Mouse (Mus musculus): ENCODE data around the gene Slc20a1. TPM values are rescaled to one million over a fixed set of nuclear protein-coding genes. Genes with fewer than 3 reads are reported as not detected.

The Slc20a1 gene
- polyA plus RNA-seq, 1 experiment from 2014 or later, result 20.1 TPM

DNA sequence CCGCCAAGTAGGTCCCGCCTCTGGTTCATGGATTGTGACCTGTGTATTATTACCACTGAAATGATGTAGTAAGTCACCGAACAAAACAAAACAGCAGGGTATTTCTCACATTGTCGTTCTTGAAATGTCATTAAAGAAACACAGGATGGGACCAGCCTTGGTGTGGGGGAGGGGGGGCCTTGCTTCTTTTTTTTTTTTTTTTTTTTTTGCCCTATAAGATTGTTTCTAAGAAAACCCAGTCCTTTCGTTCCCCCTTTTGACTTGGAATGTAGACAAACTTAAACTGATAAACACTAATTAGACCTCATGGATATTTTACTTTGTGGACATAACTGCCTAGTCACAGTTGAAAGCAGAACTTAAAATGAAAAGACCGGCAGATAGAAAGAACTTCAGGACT is 6.4 kb downstream of the Slc20a1 start:
- no peak for ATAC-seq (ENCODE audit: low read depth)
- Histone ChIP-seq H3K9me3 (ENCODE audit: control insufficient read depth, low read length) (no peaks in the 10 kb centered on the region), H3K27ac (ENCODE audit: low read length) (no peak overlapping the region), H3K36me3 (ENCODE audit: control insufficient read depth, insufficient read depth, low read length) (peaks cover 45% of the 10 kb centered on the region), H3K4me3 (ENCODE audit: low read length) (no peak overlapping the region), H3K4me1 (replicated peaks; ENCODE audit: control insufficient read depth, insufficient read depth, low read length) (peaks cover 8% of the 10 kb centered on the region), H3K9ac (ENCODE audit: low read length) (no peak overlapping the region), H3K27me3 (ENCODE audit: control insufficient read depth, insufficient read depth, low read depth, low read length) (no peaks in the 10 kb centered on the region), H3K4me2 (ENCODE audit: low read depth, low read length) (no peak overlapping the region)
- WGBS, result 81% methylated on average over 6 of the region's 6 CpGs

DNA sequence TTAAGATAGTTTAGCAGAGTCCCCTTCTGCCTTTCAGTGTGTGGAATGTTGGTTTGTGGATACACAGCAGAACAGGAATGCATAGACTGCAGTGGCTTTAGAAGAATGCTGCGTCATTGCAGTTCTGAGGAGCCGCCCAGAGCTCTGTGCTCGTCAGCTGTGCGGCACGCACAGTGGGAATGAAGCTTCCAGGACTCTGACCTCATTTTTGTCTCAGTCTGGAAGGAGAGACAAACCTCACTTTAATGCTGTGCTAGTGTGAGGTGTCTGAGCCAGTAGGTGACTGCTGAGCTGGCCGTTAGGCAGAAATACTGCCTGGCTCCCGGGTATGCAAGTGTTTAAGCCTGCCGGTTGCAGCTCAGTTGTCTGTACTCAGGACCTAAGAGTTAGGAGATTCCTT is 8.3 kb downstream of the Slc20a1 start:
- no peak for ATAC-seq (ENCODE audit: low read depth)
- Histone ChIP-seq H3K4me1 (replicated peaks; ENCODE audit: control insufficient read depth, insufficient read depth, low read length) (no peaks in the 10 kb centered on the region; the same call in 1 of the 2 replicates), H3K27me3 (ENCODE audit: control insufficient read depth, insufficient read depth, low read depth, low read length) (no peaks in the 10 kb centered on the region), H3K36me3 (ENCODE audit: control insufficient read depth, insufficient read depth, low read length) (peaks cover 54% of the 10 kb centered on the region), H3K9ac (ENCODE audit: low read length) (no peak overlapping the region), H3K4me2 (ENCODE audit: low read depth, low read length) (no peak overlapping the region), H3K27ac (ENCODE audit: low read length) (no peak overlapping the region), H3K9me3 (ENCODE audit: control insufficient read depth, low read length) (no peaks in the 10 kb centered on the region), H3K4me3 (ENCODE audit: low read length) (no peak overlapping the region)
- WGBS, result 87% methylated on average over 8 of the region's 8 CpGs

DNA sequence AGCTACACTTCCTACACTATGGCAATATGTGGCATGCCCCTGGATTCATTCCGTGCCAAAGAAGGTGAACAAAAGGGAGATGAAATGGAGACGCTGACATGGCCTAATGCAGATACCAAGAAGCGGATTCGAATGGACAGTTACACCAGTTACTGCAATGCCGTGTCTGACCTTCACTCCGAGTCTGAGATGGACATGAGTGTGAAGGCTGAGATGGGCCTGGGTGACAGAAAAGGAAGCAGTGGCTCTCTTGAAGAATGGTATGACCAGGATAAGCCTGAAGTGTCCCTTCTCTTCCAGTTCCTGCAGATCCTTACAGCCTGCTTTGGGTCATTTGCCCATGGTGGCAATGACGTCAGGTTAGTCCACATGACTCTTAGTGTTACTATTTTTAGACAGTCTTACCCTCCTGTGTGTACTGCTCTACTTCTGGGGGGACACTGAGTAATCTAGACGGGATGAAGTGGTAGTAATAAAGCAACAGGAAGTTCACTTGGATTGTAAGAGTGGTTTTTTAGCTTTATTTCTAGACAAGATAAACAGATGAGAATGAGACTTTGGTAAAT is 9.7 kb downstream of the Slc20a1 start:
- Histone ChIP-seq H3K9me3 (ENCODE audit: control insufficient read depth, low read length) (no peaks in the 10 kb centered on the region), H3K4me1 (replicated peaks; ENCODE audit: control insufficient read depth, insufficient read depth, low read length) (no peaks in the 10 kb centered on the region; the same call in 1 of the 2 replicates), H3K4me2 (ENCODE audit: low read depth, low read length) (no peak overlapping the region), H3K36me3 (ENCODE audit: control insufficient read depth, insufficient read depth, low read length) (peaks cover 54% of the 10 kb centered on the region), H3K27ac (ENCODE audit: low read length) (no peak overlapping the region), H3K9ac (ENCODE audit: low read length) (no peak overlapping the region), H3K4me3 (ENCODE audit: low read length) (no peak overlapping the region), H3K27me3 (ENCODE audit: control insufficient read depth, insufficient read depth, low read depth, low read length) (no peaks in the 10 kb centered on the region)
- ATAC-seq (ENCODE audit: low read depth), result no peak
- 81% methylated on average over 8 of the region's 8 CpGs for WGBS

DNA sequence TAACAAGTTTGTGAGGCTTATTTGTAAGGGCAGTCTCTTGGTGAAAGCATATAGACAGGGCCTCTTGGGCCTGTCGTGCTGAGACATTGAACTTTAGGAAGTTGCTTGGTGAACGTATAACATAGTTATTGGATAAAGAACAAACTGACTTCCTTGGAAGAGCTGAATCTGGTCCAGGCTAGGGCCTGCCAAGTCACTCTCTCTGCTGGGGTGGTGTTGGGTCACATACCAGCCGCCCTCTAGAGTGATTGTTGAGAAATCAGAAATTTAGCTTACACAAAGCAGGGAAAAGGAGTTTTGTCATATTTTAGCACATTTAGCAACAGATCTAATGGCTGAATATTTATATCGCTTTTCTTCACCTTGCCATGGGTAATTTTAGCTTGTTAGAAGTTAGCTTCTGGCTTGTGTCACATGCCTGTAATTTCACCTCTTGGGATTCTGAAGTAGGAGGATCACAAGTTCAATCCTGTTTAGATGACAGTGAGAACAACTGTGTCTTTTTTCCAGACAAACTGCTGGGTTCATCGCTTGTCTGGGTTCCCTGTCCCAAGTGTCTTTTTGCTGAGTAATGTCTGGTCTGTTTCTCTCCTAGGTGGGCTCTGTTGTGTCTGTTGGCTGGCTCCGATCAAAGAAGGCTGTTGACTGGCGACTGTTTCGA is 11.7 kb downstream of the Slc20a1 start:
- Histone ChIP-seq H3K4me3 (ENCODE audit: low read length) (no peak overlapping the region), H3K4me2 (ENCODE audit: low read depth, low read length) (no peak overlapping the region), H3K9me3 (ENCODE audit: control insufficient read depth, low read length) (no peaks in the 10 kb centered on the region), H3K27ac (ENCODE audit: low read length) (0 out of 2 replicates have a peak overlapping the region, but pooled peaks have one; percentile 1), H3K36me3 (ENCODE audit: control insufficient read depth, insufficient read depth, low read length) (peaks cover 39% of the 10 kb centered on the region), H3K9ac (ENCODE audit: low read length) (no peak overlapping the region), H3K27me3 (ENCODE audit: control insufficient read depth, insufficient read depth, low read depth, low read length) (no peaks in the 10 kb centered on the region), H3K4me1 (replicated peaks; ENCODE audit: control insufficient read depth, insufficient read depth, low read length) (no peaks in the 10 kb centered on the region; the same call in 1 of the 2 replicates)
- WGBS, result 77% methylated on average over 8 of the region's 8 CpGs
- peak; percentile 85 for ATAC-seq (ENCODE audit: low read depth)

DNA sequence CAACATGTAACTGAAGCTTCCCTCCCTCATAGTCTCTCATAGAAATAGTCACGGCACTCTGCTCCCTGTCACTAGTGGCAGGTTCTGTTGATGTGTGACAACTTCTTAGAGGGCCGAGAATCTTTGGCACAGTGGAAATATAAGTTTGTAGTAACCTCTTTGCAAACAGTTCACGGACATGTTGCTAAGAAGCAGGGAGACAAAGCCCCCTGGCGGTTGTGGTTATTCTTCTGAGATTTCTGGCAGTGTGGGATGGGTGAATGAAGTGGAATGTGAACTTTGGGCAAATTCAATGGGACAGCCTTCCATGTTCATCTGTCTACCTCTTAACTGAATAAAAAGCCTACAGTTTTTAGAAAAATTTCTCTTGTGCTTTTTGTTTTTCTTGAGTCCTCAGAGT is 12.7 kb downstream of the Slc20a1 start:
- Histone ChIP-seq H3K27me3 (ENCODE audit: control insufficient read depth, insufficient read depth, low read depth, low read length) (no peaks in the 10 kb centered on the region), H3K36me3 (ENCODE audit: control insufficient read depth, insufficient read depth, low read length) (peaks cover 30% of the 10 kb centered on the region), H3K4me3 (ENCODE audit: low read length) (no peak overlapping the region), H3K9ac (ENCODE audit: low read length) (no peak overlapping the region), H3K4me1 (replicated peaks; ENCODE audit: control insufficient read depth, insufficient read depth, low read length) (no peaks in the 10 kb centered on the region; the same call in 1 of the 2 replicates), H3K4me2 (ENCODE audit: low read depth, low read length) (no peak overlapping the region), H3K9me3 (ENCODE audit: control insufficient read depth, low read length) (no peaks in the 10 kb centered on the region), H3K27ac (ENCODE audit: low read length) (no peak overlapping the region)
- ATAC-seq (ENCODE audit: low read depth), result no peak
- 76% methylated on average over 4 of the region's 4 CpGs for WGBS

DNA sequence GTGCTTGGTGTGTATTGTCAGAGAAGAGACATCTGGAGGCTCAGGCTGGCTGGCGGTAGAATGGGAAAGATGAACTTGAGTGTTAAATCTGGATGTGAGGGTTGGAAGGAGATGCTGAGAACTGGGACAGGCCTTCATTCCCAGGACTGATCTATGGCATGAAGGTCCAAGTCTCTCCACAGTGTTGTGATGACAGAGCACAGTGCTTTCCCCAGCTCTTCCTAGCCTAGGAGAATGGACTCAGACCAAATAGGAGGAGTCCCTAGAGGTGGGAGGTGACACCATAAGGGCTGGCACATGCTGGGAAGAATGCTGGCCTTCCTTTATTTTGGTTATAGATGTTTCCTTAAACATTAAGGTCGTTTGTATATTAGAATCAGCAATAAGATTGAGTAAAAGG is 13.4 kb downstream of the Slc20a1 start:
- Histone ChIP-seq H3K27ac (ENCODE audit: low read length) (no peak overlapping the region), H3K9ac (ENCODE audit: low read length) (no peak overlapping the region), H3K4me3 (ENCODE audit: low read length) (no peak overlapping the region), H3K4me2 (ENCODE audit: low read depth, low read length) (no peak overlapping the region), H3K27me3 (ENCODE audit: control insufficient read depth, insufficient read depth, low read depth, low read length) (no peaks in the 10 kb centered on the region), H3K9me3 (ENCODE audit: control insufficient read depth, low read length) (no peaks in the 10 kb centered on the region), H3K4me1 (replicated peaks; ENCODE audit: control insufficient read depth, insufficient read depth, low read length) (no peaks in the 10 kb centered on the region; the same call in 1 of the 2 replicates), H3K36me3 (ENCODE audit: control insufficient read depth, insufficient read depth, low read length) (peaks cover 25% of the 10 kb centered on the region)
- ATAC-seq (ENCODE audit: low read depth), result no peak
- WGBS, result 37% methylated on average over 2 of the region's 2 CpGs

DNA sequence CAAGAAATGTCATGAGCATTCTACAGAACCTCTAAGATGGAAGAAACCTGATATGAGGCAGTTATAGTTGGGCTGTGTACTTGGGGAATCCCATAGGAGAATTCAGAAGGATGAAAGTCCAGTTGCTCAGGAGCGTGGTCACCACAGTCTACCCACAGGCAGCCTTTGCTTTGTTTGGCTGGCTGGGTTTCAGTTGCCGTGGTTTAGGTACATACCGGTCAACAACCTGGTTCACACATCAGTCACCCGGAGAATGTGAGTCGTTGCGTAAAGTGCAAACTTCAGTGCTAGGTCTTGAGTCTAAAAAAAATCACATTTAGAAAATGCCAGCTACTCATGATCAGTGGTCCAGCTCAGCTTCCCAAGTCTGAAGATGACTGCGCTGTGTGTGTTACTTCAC is 14.0 kb downstream of the Slc20a1 start:
- H3K27me3 ChIP-seq (ENCODE audit: control insufficient read depth, insufficient read depth, low read depth, low read length), result no peaks in the 10 kb centered on the region
- H3K4me1 ChIP-seq (replicated peaks; ENCODE audit: control insufficient read depth, insufficient read depth, low read length), result no peaks in the 10 kb centered on the region; the same call in 1 of the 2 replicates
- peaks cover 23% of the 10 kb centered on the region for H3K36me3 ChIP-seq (ENCODE audit: control insufficient read depth, insufficient read depth, low read length)
- no peak for ATAC-seq (ENCODE audit: low read depth)
- WGBS, result 87% methylated on average over 7 of the region's 7 CpGs
- no peak overlapping the region for H3K4me3 ChIP-seq (ENCODE audit: low read length)
- no peak overlapping the region for H3K4me2 ChIP-seq (ENCODE audit: low read depth, low read length)
- H3K9me3 ChIP-seq (ENCODE audit: control insufficient read depth, low read length), result no peaks in the 10 kb centered on the region
- no peak overlapping the region for H3K9ac ChIP-seq (ENCODE audit: low read length)
- no peak overlapping the region for H3K27ac ChIP-seq (ENCODE audit: low read length)

DNA sequence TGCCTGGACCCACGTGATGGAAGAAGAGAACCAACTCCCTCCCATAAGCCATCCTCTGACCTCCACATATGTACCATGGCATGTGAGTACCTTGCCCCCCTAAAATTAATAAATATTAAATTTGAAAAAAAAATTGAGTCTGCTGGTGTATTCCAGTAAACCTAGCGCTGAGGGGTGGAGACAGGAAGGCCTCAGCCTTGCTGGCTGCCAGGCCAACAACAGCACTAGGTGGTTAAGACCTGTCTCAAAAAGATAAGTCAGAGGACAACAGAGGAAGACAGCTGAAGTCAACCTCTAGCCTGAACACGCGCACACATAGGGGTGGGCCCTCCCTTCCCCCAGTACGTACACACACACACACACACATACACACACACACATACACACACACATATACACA is 16.2 kb downstream of the Slc20a1 start:
- no peaks in the 10 kb centered on the region for H3K9me3 ChIP-seq (ENCODE audit: control insufficient read depth, low read length)
- H3K27me3 ChIP-seq (ENCODE audit: control insufficient read depth, insufficient read depth, low read depth, low read length), result no peaks in the 10 kb centered on the region
- H3K4me3 ChIP-seq (ENCODE audit: low read length), result no peak overlapping the region
- 97% methylated on average over 5 of the region's 5 CpGs for WGBS
- H3K27ac ChIP-seq (ENCODE audit: low read length), result no peak overlapping the region
- no peak overlapping the region for H3K4me2 ChIP-seq (ENCODE audit: low read depth, low read length)
- no peak overlapping the region for H3K9ac ChIP-seq (ENCODE audit: low read length)
- no peak for ATAC-seq (ENCODE audit: low read depth)
- peaks cover 13% of the 10 kb centered on the region for H3K36me3 ChIP-seq (ENCODE audit: control insufficient read depth, insufficient read depth, low read length)
- H3K4me1 ChIP-seq (replicated peaks; ENCODE audit: control insufficient read depth, insufficient read depth, low read length), result no peaks in the 10 kb centered on the region; the same call in 1 of the 2 replicates

DNA sequence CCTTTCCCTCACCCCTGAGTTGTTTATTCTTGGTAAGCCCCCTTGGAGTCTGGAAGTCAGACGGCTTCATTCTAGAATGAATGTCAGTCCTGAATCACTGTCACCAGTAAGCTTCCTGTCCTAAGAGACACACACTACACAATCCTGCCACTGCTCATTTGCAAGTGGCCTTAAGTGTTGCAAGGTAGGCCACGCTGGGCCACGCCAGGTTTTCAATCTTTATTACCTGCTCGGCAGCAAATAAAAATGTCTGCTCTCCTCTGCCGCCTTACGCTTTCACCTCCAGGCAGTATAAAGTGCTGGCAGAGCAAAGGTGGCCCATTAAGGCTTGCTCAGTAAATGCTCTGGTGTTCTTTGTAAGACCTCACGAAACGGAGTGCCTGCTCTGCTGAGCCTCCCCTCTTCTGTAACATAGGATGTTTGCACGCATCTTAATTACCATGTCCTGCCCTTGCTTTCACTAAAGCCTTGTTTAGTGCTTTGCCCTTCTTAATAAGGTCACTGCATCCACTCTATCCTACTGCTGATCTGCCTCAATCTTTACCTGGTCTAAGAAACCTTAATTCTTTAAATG is 19.1 kb downstream of the Slc20a1 start:
- H3K4me1 ChIP-seq (replicated peaks; ENCODE audit: control insufficient read depth, insufficient read depth, low read length), result no peaks in the 10 kb centered on the region
- H3K9ac ChIP-seq (ENCODE audit: low read length), result no peak overlapping the region
- no peak overlapping the region for H3K4me3 ChIP-seq (ENCODE audit: low read length)
- no peaks in the 10 kb centered on the region for H3K27me3 ChIP-seq (ENCODE audit: control insufficient read depth, insufficient read depth, low read depth, low read length)
- no peaks in the 10 kb centered on the region for H3K9me3 ChIP-seq (ENCODE audit: control insufficient read depth, low read length)
- 46% methylated on average over 9 of the region's 9 CpGs for WGBS
- H3K27ac ChIP-seq (ENCODE audit: low read length), result no peak overlapping the region
- no peak for ATAC-seq (ENCODE audit: low read depth)
- no peak overlapping the region for H3K4me2 ChIP-seq (ENCODE audit: low read depth, low read length)
- H3K36me3 ChIP-seq (ENCODE audit: control insufficient read depth, insufficient read depth, low read length), result no peaks in the 10 kb centered on the region
